8 mouse cellular contexts compared by ENCODE assay signal in genomic region chr12:69183583-69184308, GRCm38 (mm10). TPM values are rescaled to one million over a fixed set of nuclear protein-coding genes. Genes with fewer than 3 reads are reported as not detected.
DNase-seq lines count a peak whose midpoint lies in the region; ATAC-seq and TF ChIP-seq lines count a peak whose summit lies in the region.

Gene Rpl36al (minus strand): TSS chr12:69184083.
Gene Mgat2 (plus strand): TSS chr12:69184157.

- TF ChIP-seq CTCF in heart, adult 2 months (IDR thresholded peaks at IDR 0.05), result 0 out of 2 replicates have a peak, but pooled peaks have one; percentile 14

- H3K79me2 ChIP-seq in heart, adult 2 months (replicated peaks; ENCODE audit: control insufficient read depth, insufficient read depth, low read length), result no peaks in the 10 kb centered on the region

- TF ChIP-seq EP300 in heart, adult 2 months (IDR thresholded peaks at IDR 0.05; ENCODE audit: insufficient read depth, low read depth, low read length), result 0 out of 2 replicates have a peak, but pooled peaks have one; percentile 12

- no peaks in the 10 kb centered on the region for H3K9me3 ChIP-seq in embryonic facial prominence, embryonic 14.5 days (ENCODE audit: control insufficient read depth, low read length)
- no peaks in the 10 kb centered on the region for H3K9me3 ChIP-seq in limb, embryonic 13.5 days
- no peaks in the 10 kb centered on the region for H3K9me3 ChIP-seq in midbrain, embryonic 16.5 days (replicated peaks; ENCODE audit: control insufficient read depth, low read length, poor library complexity, severe bottlenecking)

- H3K27ac ChIP-seq in embryonic facial prominence, embryonic 14.5 days (replicated peaks; ENCODE audit: low read depth, low read length), result peak within 1 kb of the TSS; percentile 86
- H3K27ac ChIP-seq in heart, adult 2 months, result peak within 1 kb of the TSS; percentile 96
- H3K27ac ChIP-seq in limb, embryonic 13.5 days, result peak within 1 kb of the TSS; percentile 88
- peak within 1 kb of the TSS; percentile 94 for H3K27ac ChIP-seq in midbrain, embryonic 16.5 days (ENCODE audit: low read length)

- H3K27me3 ChIP-seq in embryonic facial prominence, embryonic 14.5 days (replicated peaks; ENCODE audit: control insufficient read depth, insufficient read depth, low read length), result no peaks in the 10 kb centered on the region
- H3K27me3 ChIP-seq in heart, adult 2 months (ENCODE audit: control insufficient read depth, insufficient read depth, low read length), result no peaks in the 10 kb centered on the region
- H3K27me3 ChIP-seq in limb, embryonic 13.5 days, result no peaks in the 10 kb centered on the region
- no peaks in the 10 kb centered on the region for H3K27me3 ChIP-seq in midbrain, embryonic 16.5 days (ENCODE audit: control insufficient read depth, insufficient read depth, low read depth, low read length)

- H3K4me3 ChIP-seq in embryonic facial prominence, embryonic 14.5 days (ENCODE audit: low read depth, low read length), result peak within 1 kb of the TSS; percentile 90
- peak within 1 kb of the TSS; percentile 99 for H3K4me3 ChIP-seq in heart, adult 2 months
- H3K4me3 ChIP-seq in limb, embryonic 13.5 days, result peak within 1 kb of the TSS; percentile 87
- H3K4me3 ChIP-seq in midbrain, embryonic 16.5 days (ENCODE audit: low read depth, low read length), result peak within 1 kb of the TSS; percentile 88

- ATAC-seq in embryonic facial prominence, embryonic 14.5 days (ENCODE audit: low read depth), result peak; percentile 99
- ATAC-seq in limb, embryonic 13.5 days (ENCODE audit: low FRiP score, low read depth), result peak; percentile 99
- peak; percentile 99 for ATAC-seq in midbrain, embryonic 16.5 days

- DNase-seq in 3T3-L1 (ENCODE audit: low read depth, low spot score), result peak; percentile 98
- DNase-seq in adrenal gland, postnatal 4 days (ENCODE audit: low spot score in 2 of 2), result peak; percentile 97 to 99
- DNase-seq in embryonic facial prominence, embryonic 14.5 days (ENCODE audit: low spot score), result peak; percentile 99
- peak; percentile 99 for DNase-seq in heart, adult 2 months
- peak; percentile 98 to 99 for DNase-seq in kidney, adult 8-10 months
- DNase-seq in spleen, postnatal 10 days (ENCODE audit: low spot score in 2 of 2), result peak; percentile 98 to 100

- peak within 1 kb of the TSS; percentile 92 for H3K9ac ChIP-seq in embryonic facial prominence, embryonic 14.5 days (ENCODE audit: low read depth, low read length)
- H3K9ac ChIP-seq in heart, adult 2 months (ENCODE audit: low read depth, low read length), result peak within 1 kb of the TSS; percentile 95
- peak within 1 kb of the TSS; percentile 94 for H3K9ac ChIP-seq in limb, embryonic 13.5 days
- peak within 1 kb of the TSS; percentile 87 for H3K9ac ChIP-seq in midbrain, embryonic 16.5 days (ENCODE audit: low read depth, low read length)

- H3K4me2 ChIP-seq in embryonic facial prominence, embryonic 14.5 days (ENCODE audit: low read depth, low read length), result peak within 1 kb of the TSS; percentile 95
- peak within 1 kb of the TSS; percentile 95 for H3K4me2 ChIP-seq in limb, embryonic 13.5 days (replicated peaks)
- H3K4me2 ChIP-seq in midbrain, embryonic 16.5 days (ENCODE audit: low read length), result peak within 1 kb of the TSS; percentile 94

- H3K4me1 ChIP-seq in embryonic facial prominence, embryonic 14.5 days (ENCODE audit: control insufficient read depth, insufficient read depth, low read length), result peaks cover 13% of the 10 kb centered on the region
- H3K4me1 ChIP-seq in heart, adult 2 months (ENCODE audit: control insufficient read depth, insufficient read depth, low read length), result peaks cover 7% of the 10 kb centered on the region
- H3K4me1 ChIP-seq in limb, embryonic 13.5 days, result peaks cover 19% of the 10 kb centered on the region
- H3K4me1 ChIP-seq in midbrain, embryonic 16.5 days (ENCODE audit: control insufficient read depth, insufficient read depth, low read length), result peaks cover 30% of the 10 kb centered on the region

- TF ChIP-seq POLR2A in heart, adult 2 months (IDR thresholded peaks at IDR 0.05; ENCODE audit: insufficient read depth, low read depth, low read length), result peak; percentile 87

- peaks cover 32% of the 10 kb centered on the region for H3K36me3 ChIP-seq in embryonic facial prominence, embryonic 14.5 days (ENCODE audit: control insufficient read depth, insufficient read depth, low read length)
- peaks cover 15% of the 10 kb centered on the region for H3K36me3 ChIP-seq in heart, adult 2 months (ENCODE audit: control insufficient read depth, insufficient read depth, low read length)
- peaks cover 32% of the 10 kb centered on the region for H3K36me3 ChIP-seq in limb, embryonic 13.5 days
- H3K36me3 ChIP-seq in midbrain, embryonic 16.5 days (ENCODE audit: control insufficient read depth, insufficient read depth, low read length), result no peaks in the 10 kb centered on the region

- intact Hi-C loops in heart, adult 2 months (cut with DNase I), result loop anchor here (2.0 kb wide), 1 partner anchor 25 kb away; the partner anchor contains the start of gene Rps29

- WGBS in embryonic facial prominence, embryonic 14.5 days, result under 1% methylated on average over 41 of the region's 84 CpGs
- WGBS in heart, adult 2 months, result 1% methylated on average over 84 of the region's 84 CpGs
- WGBS in limb, embryonic 13.5 days, result under 1% methylated on average over 84 of the region's 84 CpGs
- under 1% methylated on average over 73 of the region's 84 CpGs for WGBS in midbrain, embryonic 16.5 days

RNA-seq across cellular contexts. Expression of gene Rpl36al, which starts in this region (rescaled TPM):
- total RNA-seq in adrenal gland, postnatal 4 days (2021), result 100 to 1,000 TPM; 523 to 531 TPM
- 562 and 692 TPM in 2 replicates for polyA plus RNA-seq in embryonic facial prominence, embryonic 14.5 days (2014; fragmentation: Nextera tagmentation; extraction: Ambion mirVana)
- 100 to 1,000 TPM; 196 to 230 TPM for total RNA-seq in heart, adult 2 months (2021)
- 91.2 and 92.2 TPM in 2 replicates for polyA plus RNA-seq in heart, adult 2 months (2012; rRNA removed)
- polyA plus RNA-seq in limb, embryonic 13.5 days (2015; fragmentation: Nextera tagmentation; extraction: Ambion mirVana), result 515 and 534 TPM in 2 replicates
- 286 and 296 TPM in 2 replicates for polyA plus RNA-seq in midbrain, embryonic 16.5 days (2015; fragmentation: Nextera tagmentation; extraction: Ambion mirVana)

RNA-seq across cellular contexts. Expression of gene Mgat2, which starts in this region (rescaled TPM):
- 10 to 100 TPM; 51.4 to 53.9 TPM for total RNA-seq in adrenal gland, postnatal 4 days (2021)
- polyA plus RNA-seq in embryonic facial prominence, embryonic 14.5 days (2014; fragmentation: Nextera tagmentation; extraction: Ambion mirVana), result 65.5 and 66.1 TPM in 2 replicates
- total RNA-seq in heart, adult 2 months (2021), result 10 to 100 TPM; 18.9 to 19.2 TPM
- 6.5 and 10.6 TPM in 2 replicates for polyA plus RNA-seq in heart, adult 2 months (2012; rRNA removed)
- polyA plus RNA-seq in limb, embryonic 13.5 days (2015; fragmentation: Nextera tagmentation; extraction: Ambion mirVana), result 45.1 and 48.2 TPM in 2 replicates
- polyA plus RNA-seq in midbrain, embryonic 16.5 days (2015; fragmentation: Nextera tagmentation; extraction: Ambion mirVana), result 30.6 and 34.7 TPM in 2 replicates

Comparison
In these comparisons a context has a peak if more than half of its experiments do, and no peak if none do; other contexts are left out.
1. Peak in every context shown above with its lines: DNase-seq, ATAC-seq, H3K4me3 ChIP-seq and H3K27ac ChIP-seq.